Comparison of ENCODE assay signal across 28 mouse cellular contexts in the genomic region with DNA sequence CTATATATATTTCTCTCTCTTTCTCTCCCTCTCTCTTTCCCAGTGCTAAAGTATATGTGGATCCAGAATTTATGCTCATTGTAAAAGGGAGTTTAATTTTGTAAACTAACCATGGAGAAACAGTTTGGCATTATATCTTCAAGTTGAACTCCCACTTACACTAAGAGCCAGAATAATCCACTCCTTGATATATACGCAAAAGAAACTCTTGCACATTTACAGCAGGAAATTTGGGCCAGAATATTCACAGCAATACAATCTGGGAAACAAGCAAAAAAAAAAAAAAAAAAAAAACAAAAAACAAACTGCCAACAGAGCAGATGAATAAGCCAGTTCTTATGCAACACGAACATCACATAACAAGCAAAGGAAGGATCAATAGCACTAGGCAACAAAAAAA. TPM values are rescaled to one million over a fixed set of nuclear protein-coding genes. Genes with fewer than 3 reads are reported as not detected.
DNase-seq lines count a peak whose midpoint lies in the region; ATAC-seq and TF ChIP-seq lines count a peak whose summit lies in the region.
"Had no signal": no experiment of that assay in that cellular context is flagged by ENCODE, and none has a peak within 500 bp of the region (broad histone marks: within the 10 kb centered on the region; RNA-seq: fewer than 3 reads in every experiment).

No protein-coding gene starts in this region.

- H3K27ac ChIP-seq in left cerebral cortex, adult 2 months: 0 out of 2 replicates have a peak overlapping the region, but pooled peaks have one; percentile 37
- H3K27ac ChIP-seq: embryonic facial prominence, embryonic 13.5 days; embryonic facial prominence, embryonic 15.5 days; forebrain, embryonic 10.5 days; forebrain, embryonic 12.5 days had no signal

- no peak for DNase-seq in frontal cortex, postnatal 36 days (ENCODE audit: low spot score in 2 of 2)
- no peak for DNase-seq in left cerebral cortex, adult 2 months (ENCODE audit: extremely low spot score in 1 of 2, low spot score in 2 of 2)
- DNase-seq in left cerebral cortex, postnatal 4 days: no peak
- peak; percentile 32 for DNase-seq in brain, adult 2 months (ENCODE audit: low read depth, low spot score)
- DNase-seq: adrenal gland, adult 8-10 months; adrenal gland, postnatal 14 days; adrenal gland, postnatal 36 days; B cell, adult 2 months; cerebellum, adult 11 months; cerebellum, adult 18-20 months; cerebellum, adult 8-10 months; cerebellum, adult 9-11 months; cerebellum, postnatal 14 days; cerebellum, postnatal 36 days; embryo, embryonic 11 days had no signal

- no peak for TF ChIP-seq CTCF in left cerebral cortex, adult 2 months (IDR thresholded peaks at IDR 0.05)

- intact Hi-C loops in left cerebral cortex, adult 2 months (cut with DNase I): no loop called here
- intact Hi-C loops in left cerebral cortex, postnatal 4 days (cut with DNase I): no loop called here

- H3K4me3 ChIP-seq in left cerebral cortex, adult 2 months: no peak overlapping the region
- H3K4me3 ChIP-seq: embryonic facial prominence, embryonic 13.5 days; embryonic facial prominence, embryonic 15.5 days; erythroblast, embryonic 14.5 days; forebrain, embryonic 10.5 days; forebrain, embryonic 12.5 days had no signal

- peak; percentile 69 for ATAC-seq in frontal cortex, adult (ENCODE audit: low TSS enrichment)
- ATAC-seq: activated CD4-positive, CD25-positive, alpha-beta regulatory T cell, adult 4 months; CD4-positive, CD25-positive, alpha-beta regulatory T cell, adult 4 months; forebrain, embryonic 14.5 days; forebrain, embryonic 16.5 days; Patski had no signal

RNA-seq across cellular contexts. Expression of a gene that starts 9.8 kb away (rescaled TPM):
- total RNA-seq in left cerebral cortex, adult 2 months (2021): 10 to 100 TPM; 92.5 to 95.1 TPM
- 10 to 100 TPM; 47.5 to 52.3 TPM for total RNA-seq in left cerebral cortex, postnatal 4 days (2021)
- total RNA-seq: CH12.LX; common myeloid progenitor, adult 5-6 weeks had no signal

RNA-seq across cellular contexts. Expression of a gene that starts 10.0 kb away (rescaled TPM):
- 100 to 1,000 TPM in 1 of 2 experiments, 10 to 100 TPM in 1; 93.8 to 117 TPM for total RNA-seq in left cerebral cortex, adult 2 months (2021)
- 10 to 100 TPM; 22.1 to 23.9 TPM for total RNA-seq in left cerebral cortex, postnatal 4 days (2021)
- total RNA-seq: common myeloid progenitor, adult 5-6 weeks had no signal
